Mouse (Mus musculus) left cerebral cortex, adult 9 months (tissue): ENCODE results near the gene Smurf2.
A peak's percentile ranks its signal among the peaks of the same experiment; 100 is the strongest.

Source experiments
- DNase-seq, 2 experiments: peaks; one replicate each; pipeline ENCODE4 v3.0.0; 2022; ENCODE audit warnings: low spot score in 2 of 2

The Smurf2 gene

DNA sequence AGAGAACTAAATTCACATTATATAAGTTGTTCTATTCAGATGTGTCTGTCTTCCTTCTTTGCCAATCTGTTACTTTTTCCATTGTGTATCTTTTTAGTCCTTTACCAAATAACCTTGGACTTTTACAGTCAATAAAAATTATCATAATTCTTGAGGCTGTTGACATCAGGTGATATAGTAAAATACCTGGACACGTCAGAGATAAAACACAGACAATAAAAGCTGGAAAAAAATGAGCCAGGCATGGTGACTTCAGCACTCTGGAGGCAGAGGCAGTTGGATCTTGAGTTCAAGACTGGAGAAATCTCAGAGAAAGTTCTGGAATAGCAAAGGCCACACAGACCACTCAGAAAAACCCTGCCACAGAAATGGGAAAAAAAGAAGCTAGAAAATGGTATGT lies 13.3 kb downstream of the Smurf2 start:
- no peak for DNase-seq

DNA sequence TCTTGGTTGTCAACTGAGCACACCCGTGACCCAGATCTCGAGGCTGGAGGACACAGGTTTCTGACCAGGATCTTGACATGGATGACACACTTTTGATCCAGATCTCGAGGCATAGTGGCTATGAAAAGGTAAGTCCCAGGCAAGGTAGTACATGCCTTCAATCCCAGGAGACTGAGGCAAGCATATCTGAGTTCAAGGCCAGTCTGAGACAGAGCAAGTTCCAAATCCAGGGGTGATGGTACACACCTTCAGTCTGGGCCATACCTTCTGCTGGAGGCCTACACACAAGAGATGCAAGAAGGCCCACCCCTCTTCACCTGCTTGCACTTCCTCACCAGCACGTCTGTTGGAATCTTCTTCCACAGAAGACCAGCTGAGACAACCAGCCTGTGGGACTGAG lies 14.8 kb downstream of the Smurf2 start:
- DNase-seq = no peak

GRCm38 (mm10) chr11:106899804-106900203 lies 20.7 kb downstream of the Smurf2 start:
- no peak for DNase-seq

DNA sequence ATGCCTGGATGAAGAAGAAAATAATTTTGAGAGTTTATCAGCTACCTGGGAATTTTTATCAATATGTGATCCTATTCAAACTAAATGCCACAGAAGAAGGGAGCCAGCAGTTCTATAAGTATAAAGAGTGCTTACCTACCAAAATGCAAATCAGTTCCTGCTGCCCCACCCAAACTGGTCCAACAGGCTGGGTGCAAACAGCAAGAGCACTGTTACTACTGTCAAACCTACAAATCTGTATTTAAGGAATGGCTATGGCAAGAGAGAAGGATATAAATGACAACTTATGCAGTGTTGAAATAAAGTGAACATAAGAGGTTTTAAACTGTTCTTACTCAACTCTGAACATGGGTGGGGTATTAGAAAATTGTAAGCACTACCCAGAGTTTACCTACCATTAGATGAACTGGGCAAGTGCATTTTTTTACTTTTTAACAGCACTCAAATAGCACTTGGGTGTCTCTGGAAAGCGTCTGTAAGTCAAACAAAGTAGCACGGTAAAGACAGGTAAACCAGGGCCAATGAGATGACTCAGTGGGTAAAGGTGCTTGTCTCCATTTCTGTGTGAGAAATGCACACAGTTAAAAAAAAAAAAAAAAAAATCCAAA lies 23.9 kb downstream of the Smurf2 start:
- DNase-seq = no peak

- no peak for DNase-seq
Measured at GRCm38 (mm10) chr11:106883656-106884055, 36.9 kb downstream of the Smurf2 start.

DNA sequence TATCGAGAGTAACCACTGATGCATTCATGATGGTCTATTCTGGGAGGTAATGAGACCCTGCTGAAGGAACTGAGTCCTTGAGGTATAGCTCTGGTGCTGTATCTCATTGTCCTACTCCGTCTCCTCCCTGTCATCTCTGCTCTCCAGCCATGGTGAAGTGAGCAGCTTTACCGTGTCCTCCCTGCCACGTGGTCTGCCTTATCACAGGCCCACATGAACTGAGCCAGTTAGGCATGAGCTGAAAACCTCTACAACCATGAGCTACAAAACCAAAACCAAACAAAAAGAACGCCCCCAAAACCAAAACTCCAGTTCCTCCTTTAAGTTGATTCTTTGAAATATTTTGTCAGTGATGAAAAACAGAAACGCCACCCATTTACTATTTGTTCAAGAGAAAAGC lies 47.9 kb downstream of the Smurf2 start:
- DNase-seq = no peak

- no peak for DNase-seq
Measured at GRCm38 (mm10) chr11:106851438-106851837, 69.1 kb downstream of the Smurf2 start.

DNA sequence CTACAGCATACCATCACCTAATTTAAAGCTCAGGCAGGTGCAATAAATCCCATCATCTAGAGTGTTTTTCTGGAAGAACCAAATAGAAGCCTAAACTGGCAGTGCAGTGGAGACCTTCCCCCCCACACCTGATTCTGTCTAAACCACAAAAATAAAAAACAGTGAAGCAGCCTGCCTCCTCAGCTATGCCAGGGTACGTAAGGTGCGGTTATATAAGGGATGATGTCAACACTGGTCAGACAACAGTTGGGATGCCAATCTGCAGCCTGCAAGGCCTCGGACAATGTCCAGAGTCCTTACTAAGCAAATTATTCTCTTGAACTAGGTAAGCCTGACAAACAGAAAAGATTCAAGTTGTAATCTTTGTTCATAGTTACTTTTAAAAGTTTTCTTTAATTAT lies 78.5 kb downstream of the Smurf2 start:
- DNase-seq = no peak

DNA sequence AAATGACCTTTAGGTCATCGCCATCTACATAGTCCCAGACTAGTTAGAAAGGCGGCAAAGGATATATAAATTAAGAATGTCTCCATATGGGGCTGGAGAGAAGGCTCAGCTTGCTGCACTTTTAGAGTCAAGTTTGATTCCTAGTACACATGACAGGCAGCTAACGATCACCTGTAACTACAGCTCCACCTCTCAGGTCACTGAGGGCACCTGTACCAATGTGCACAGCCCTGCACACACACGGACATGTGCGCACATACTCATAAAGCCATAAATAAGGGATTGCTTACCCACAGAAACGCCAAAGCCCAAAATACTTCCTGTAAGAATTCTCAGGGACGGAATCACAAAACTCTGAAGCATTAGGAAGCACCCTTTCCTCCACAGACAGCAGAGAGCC lies 92.4 kb downstream of the Smurf2 start:
- no peak for DNase-seq

DNA sequence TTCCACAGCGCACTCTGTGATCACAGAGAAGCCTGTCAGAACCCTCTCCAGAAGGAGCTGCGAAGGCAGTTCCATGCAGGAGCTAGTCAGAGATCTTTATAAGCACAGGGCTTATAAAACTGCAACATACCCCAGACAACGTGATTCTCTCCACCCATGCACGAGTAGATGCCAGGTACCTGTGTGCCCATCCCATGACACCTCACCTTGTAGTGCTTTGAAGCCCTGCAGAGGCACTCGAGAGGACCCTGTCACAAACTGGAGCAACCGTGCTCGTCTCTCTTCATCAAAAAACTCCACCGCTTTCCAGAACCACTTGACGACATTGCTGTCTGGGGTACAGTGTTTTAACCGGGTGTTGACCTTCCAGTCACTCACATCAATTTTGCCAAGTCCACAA lies 96.1 kb downstream of the Smurf2 start:
- DNase-seq = no peak

DNA sequence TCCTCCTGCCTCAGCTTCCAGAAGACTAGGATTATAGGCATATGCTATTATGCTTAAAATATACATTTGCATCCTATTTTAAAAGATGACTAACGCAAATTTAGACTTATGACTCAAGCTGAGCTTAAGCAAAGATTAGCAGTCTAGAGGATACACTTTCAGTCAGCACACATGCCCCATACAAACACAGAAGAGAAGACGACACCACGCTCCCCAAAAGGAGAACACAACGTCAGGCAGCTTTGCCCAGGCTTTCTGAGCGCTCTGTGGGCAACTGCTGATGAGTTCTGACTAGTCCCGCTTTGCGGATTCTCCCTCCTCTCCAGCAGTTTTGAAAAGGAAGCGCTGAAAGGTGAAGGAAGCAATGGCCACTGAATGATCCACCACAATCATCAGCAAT lies 96.8 kb downstream of the Smurf2 start:
- DNase-seq = no peak

- peak in 1 of 2 experiments; percentile 72 for DNase-seq
Measured at GRCm38 (mm10) chr11:106822911-106823310, 97.6 kb downstream of the Smurf2 start.

GRCm38 (mm10) chr11:106822491-106822890 lies 98.0 kb downstream of the Smurf2 start:
- DNase-seq = no peak

GRCm38 (mm10) chr11:106821397-106821796 lies 99.1 kb downstream of the Smurf2 start:
- no peak for DNase-seq

GRCm38 (mm10) chr11:106820972-106821371 lies 99.5 kb downstream of the Smurf2 start:
- DNase-seq = no peak

DNA sequence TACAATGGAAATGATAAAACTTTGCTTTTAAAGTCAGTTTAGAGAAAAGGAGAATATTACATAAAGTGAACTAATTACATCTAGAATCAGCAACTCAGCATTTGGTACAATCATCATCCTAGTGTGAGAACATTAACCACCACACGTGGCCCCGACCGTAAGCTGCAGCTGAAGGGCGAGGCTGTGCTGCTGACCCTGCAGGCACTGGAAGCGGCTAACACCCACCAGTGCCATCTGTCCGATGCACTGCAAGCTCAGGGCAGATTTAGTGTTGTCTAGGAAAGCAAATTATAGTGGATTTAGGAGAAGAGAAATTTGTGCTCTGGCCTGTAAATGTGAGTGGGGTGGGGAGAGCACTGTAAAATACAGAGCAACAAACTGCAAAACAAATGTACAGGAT lies 100.3 kb downstream of the Smurf2 start:
- DNase-seq = no peak

- no peak for DNase-seq
Measured at GRCm38 (mm10) chr11:106819595-106819994, 100.9 kb downstream of the Smurf2 start.

DNA sequence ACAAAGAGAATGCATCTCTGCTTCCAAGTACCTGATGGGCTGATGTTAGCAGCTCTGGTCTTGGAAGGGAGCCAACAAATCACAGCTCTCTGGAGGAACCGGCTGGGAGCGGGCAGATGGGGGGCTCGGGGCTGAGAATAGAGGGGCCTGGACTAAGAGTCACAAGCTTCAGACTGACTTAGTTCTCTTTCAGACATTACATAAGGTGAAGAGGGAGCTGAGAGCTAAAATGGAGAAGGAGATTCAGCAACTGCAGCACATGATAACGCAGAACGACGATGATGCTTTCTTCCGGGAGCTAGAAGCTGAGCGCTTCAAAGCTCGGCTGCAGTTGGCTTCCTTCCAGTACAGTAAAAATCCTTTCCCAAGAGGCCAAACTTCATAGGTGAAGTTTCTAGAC lies 102.2 kb downstream of the Smurf2 start:
- DNase-seq = no peak

- no peak for DNase-seq
Measured at GRCm38 (mm10) chr11:106817808-106818207, 102.7 kb downstream of the Smurf2 start.

- no peak for DNase-seq
Measured at GRCm38 (mm10) chr11:106817156-106817555, 103.4 kb downstream of the Smurf2 start.

- no peak for DNase-seq
Measured at GRCm38 (mm10) chr11:106816316-106816715, 104.2 kb downstream of the Smurf2 start.

- no peak for DNase-seq
Measured at GRCm38 (mm10) chr11:106815761-106816160, 104.8 kb downstream of the Smurf2 start.

DNA sequence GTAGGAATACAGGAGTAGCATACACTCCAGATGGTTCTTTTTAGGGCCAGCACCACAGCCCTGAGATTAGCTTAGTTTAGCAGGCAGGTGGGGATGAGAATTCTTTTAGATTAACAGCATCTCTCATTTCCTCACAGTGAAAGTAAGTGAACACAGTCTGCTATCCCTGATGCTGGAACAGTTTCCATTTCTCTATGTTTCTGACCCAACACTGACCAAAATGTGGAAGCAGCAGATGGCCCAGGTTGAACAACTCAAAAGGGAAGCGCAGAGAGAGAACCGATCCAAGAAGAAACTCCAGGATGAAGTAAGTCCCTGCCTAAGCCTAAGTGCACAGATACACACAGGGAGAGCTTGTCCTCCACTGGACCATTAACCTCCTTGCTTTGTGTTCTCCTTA lies 105.2 kb downstream of the Smurf2 start:
- no peak for DNase-seq

DNA sequence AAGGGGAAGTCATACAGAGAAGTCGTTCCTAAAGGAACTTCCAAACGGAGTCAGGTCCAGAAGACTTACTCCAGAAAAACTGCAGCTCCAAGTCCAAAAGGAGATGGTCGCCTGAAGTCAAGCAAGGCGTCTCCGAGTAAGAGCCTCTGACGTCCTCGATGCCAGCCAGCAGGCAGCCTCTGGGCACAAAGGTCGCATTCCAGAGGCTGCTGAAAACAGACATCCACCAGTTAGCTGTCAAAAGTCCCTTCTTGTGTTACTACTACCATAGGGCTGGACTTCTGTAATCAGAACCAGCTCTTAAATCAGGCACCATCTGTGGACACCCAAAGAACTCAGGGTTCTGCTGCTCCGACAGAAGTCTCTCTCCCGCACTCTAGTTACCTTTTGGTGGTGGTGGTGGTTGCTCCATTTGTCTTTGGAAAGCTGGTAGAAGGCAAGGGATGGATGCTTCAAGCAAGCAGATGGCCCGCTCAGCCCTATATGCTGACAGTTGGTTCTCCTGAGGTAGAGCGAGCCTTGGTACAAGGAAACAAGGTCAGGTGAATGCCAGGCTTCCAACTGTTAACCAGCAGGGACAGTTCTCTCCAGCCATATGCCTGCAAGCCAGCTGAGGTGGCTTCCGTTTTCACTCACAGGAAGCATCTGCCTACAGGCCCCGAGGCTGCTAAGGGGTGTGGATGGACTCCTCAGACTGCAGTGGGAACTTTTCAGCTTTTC lies 105.8 kb downstream of the Smurf2 start:
- no peak for DNase-seq
